Mouse (Mus musculus) C2C12 (cell line): ENCODE data around the gene Tpk1.

Experiments
- CTCF ChIP-seq: IDR thresholded peaks from one replicate; pipeline ENCODE4 v1.5.1; 2011; ENCODE audit not compliant: control insufficient read depth, insufficient read depth, insufficient read length
- USF1 ChIP-seq: IDR thresholded peaks from one replicate; pipeline ENCODE4 v1.6.1; 2011; ENCODE audit warnings: low read depth, mild to moderate bottlenecking, control low read depth, moderate library complexity

DNA sequence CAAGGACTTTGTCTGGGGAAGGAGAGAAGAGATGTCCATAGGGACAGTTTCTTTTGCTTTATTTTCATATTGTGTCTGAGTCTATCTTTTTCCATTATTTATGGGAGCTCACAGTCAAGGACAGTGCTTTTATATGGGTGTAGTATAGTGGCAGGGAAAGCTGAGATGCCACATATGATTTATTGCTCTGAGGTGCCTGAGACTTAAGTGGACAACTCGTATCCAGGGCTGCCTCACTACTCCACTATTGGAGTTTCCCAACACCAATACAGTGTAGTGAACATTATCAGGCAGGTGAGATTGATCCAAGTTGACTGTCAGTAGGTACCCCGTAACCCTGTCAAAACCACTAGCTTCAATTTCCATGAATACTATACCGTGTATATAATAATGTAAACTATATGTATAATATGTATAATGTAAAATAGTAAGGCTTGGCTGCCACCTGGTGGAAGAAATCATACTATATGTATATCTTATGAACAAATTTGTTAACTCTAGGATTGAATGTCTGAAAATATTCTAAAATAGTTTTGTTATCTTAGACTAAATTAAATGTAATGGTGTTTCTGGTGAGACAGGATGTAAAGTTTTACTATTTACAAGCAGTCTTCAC is 330.4 kb downstream of the Tpk1 start:
- TF ChIP-seq CTCF (no peak), USF1 (no peak)
